ENCODE assay signal across 7 mouse cellular contexts in the genomic region with DNA sequence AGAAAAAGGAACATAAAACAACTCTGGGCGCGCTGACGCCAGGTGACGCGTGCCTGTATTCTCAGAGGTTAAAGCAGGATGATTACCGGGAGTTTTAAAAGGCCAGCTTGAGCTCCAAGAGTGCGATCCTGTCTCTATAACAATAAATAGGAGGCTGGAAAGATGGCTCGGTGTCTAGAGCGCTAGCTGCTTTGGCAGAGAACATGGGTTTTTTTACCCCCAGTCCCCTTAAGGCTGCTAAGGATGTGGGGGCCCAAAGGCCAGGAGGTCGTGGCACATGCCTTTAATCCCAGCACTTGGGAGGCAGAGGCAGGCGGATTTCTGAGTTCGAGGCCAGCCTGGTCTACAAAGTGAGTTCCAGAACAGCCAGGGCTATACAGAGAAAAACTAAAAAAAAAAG. TPM values are rescaled to one million over a fixed set of nuclear protein-coding genes. Genes with fewer than 3 reads are reported as not detected.
A peak's percentile ranks its signal among the peaks of the same experiment; 100 is the strongest.
DNase-seq lines count a peak whose midpoint lies in the region; ATAC-seq lines count a peak whose summit lies in the region.

No protein-coding gene starts in this region.

- no peaks in the 10 kb centered on the region for H3K27me3 ChIP-seq in lung, embryonic 16.5 days (ENCODE audit: control insufficient read depth, insufficient read depth, low read depth, low read length)
- no peaks in the 10 kb centered on the region for H3K27me3 ChIP-seq in forebrain, embryonic 13.5 days
- H3K27me3 ChIP-seq in limb, embryonic 15.5 days, result no peaks in the 10 kb centered on the region
- no peaks in the 10 kb centered on the region for H3K27me3 ChIP-seq in stomach, embryonic 16.5 days (ENCODE audit: control insufficient read depth, insufficient read depth, low read length)

- H3K36me3 ChIP-seq in lung, embryonic 16.5 days (ENCODE audit: control insufficient read depth, insufficient read depth, low read length), result no peaks in the 10 kb centered on the region
- no peaks in the 10 kb centered on the region for H3K36me3 ChIP-seq in forebrain, embryonic 13.5 days (ENCODE audit: poor library complexity, severe bottlenecking)
- H3K36me3 ChIP-seq in limb, embryonic 15.5 days, result no peaks in the 10 kb centered on the region
- H3K36me3 ChIP-seq in stomach, embryonic 16.5 days (ENCODE audit: control insufficient read depth, insufficient read depth, low read length), result no peaks in the 10 kb centered on the region

- no peak for DNase-seq in lung, postnatal 10 days
- no peak for DNase-seq in cerebellum, postnatal 10 days
- DNase-seq in lung, postnatal 4 days, result no peak

- 37% methylated on average over 12 of the region's 12 CpGs for WGBS in lung, embryonic 16.5 days
- WGBS in forebrain, embryonic 13.5 days, result 24% methylated on average over 12 of the region's 12 CpGs
- 36% methylated on average over 12 of the region's 12 CpGs for WGBS in limb, embryonic 15.5 days
- 35% methylated on average over 12 of the region's 12 CpGs for WGBS in stomach, embryonic 16.5 days

- H3K4me1 ChIP-seq in lung, embryonic 16.5 days (replicated peaks; ENCODE audit: control insufficient read depth, insufficient read depth, low read length), result peaks cover 37% of the 10 kb centered on the region
- peaks cover 40% of the 10 kb centered on the region for H3K4me1 ChIP-seq in forebrain, embryonic 13.5 days
- peaks cover 46% of the 10 kb centered on the region for H3K4me1 ChIP-seq in limb, embryonic 15.5 days
- peaks cover 31% of the 10 kb centered on the region for H3K4me1 ChIP-seq in stomach, embryonic 16.5 days (ENCODE audit: control insufficient read depth, insufficient read depth, low read length)

- peak overlapping the region; percentile 83 for H3K9ac ChIP-seq in lung, embryonic 16.5 days (ENCODE audit: low read length)
- H3K9ac ChIP-seq in forebrain, embryonic 13.5 days, result peak overlapping the region; percentile 96
- peak overlapping the region; percentile 52 for H3K9ac ChIP-seq in limb, embryonic 15.5 days
- H3K9ac ChIP-seq in stomach, embryonic 16.5 days (ENCODE audit: low read length), result peak overlapping the region; percentile 93

- H3K27ac ChIP-seq in lung, embryonic 16.5 days (ENCODE audit: low read length), result peak overlapping the region; percentile 99
- H3K27ac ChIP-seq in forebrain, embryonic 13.5 days, result peak overlapping the region; percentile 97
- peak overlapping the region; percentile 98 for H3K27ac ChIP-seq in limb, embryonic 15.5 days
- H3K27ac ChIP-seq in stomach, embryonic 16.5 days (ENCODE audit: low read length), result peak overlapping the region; percentile 99

- peak overlapping the region; percentile 93 for H3K4me3 ChIP-seq in lung, embryonic 16.5 days (ENCODE audit: low read length)
- H3K4me3 ChIP-seq in forebrain, embryonic 13.5 days, result peak overlapping the region; percentile 95
- H3K4me3 ChIP-seq in limb, embryonic 15.5 days, result peak overlapping the region; percentile 99
- peak overlapping the region; percentile 100 for H3K4me3 ChIP-seq in stomach, embryonic 16.5 days (replicated peaks; ENCODE audit: low read length)

- peak overlapping the region; percentile 83 for H3K4me2 ChIP-seq in lung, embryonic 16.5 days (ENCODE audit: low read depth, low read length)
- H3K4me2 ChIP-seq in forebrain, embryonic 13.5 days, result peak overlapping the region; percentile 94
- H3K4me2 ChIP-seq in limb, embryonic 15.5 days, result peak overlapping the region; percentile 64
- peak overlapping the region; percentile 66 for H3K4me2 ChIP-seq in stomach, embryonic 16.5 days (ENCODE audit: low read depth, low read length)

- H3K9me3 ChIP-seq in lung, embryonic 16.5 days (ENCODE audit: control insufficient read depth, low read length), result no peaks in the 10 kb centered on the region
- no peaks in the 10 kb centered on the region for H3K9me3 ChIP-seq in forebrain, embryonic 13.5 days (replicated peaks)
- H3K9me3 ChIP-seq in limb, embryonic 15.5 days, result no peaks in the 10 kb centered on the region
- no peaks in the 10 kb centered on the region for H3K9me3 ChIP-seq in stomach, embryonic 16.5 days (replicated peaks; ENCODE audit: control insufficient read depth, low read length)

- no peak for ATAC-seq in lung, embryonic 16.5 days (ENCODE audit: low read depth)
- ATAC-seq in forebrain, embryonic 13.5 days, result no peak
- no peak for ATAC-seq in limb, embryonic 15.5 days (ENCODE audit: insufficient number of reproducible peaks, low FRiP score, low TSS enrichment, low read depth)
- ATAC-seq in stomach, embryonic 16.5 days (ENCODE audit: insufficient read depth, low FRiP score), result no peak

RNA-seq across cellular contexts. Expression of gene Mlec, which starts 1.2 kb away (rescaled TPM):
- polyA plus RNA-seq in lung, embryonic 16.5 days (2015; fragmentation: Nextera tagmentation; extraction: Ambion mirVana), result 58.9 and 62.1 TPM in 2 replicates
- 23.5 and 25.9 TPM in 2 replicates for polyA plus RNA-seq in forebrain, embryonic 13.5 days (2015; fragmentation: Nextera tagmentation; extraction: Ambion mirVana)
- polyA plus RNA-seq in limb, embryonic 15.5 days (2015; fragmentation: Nextera tagmentation; extraction: Ambion mirVana), result 89.3 and 97.9 TPM in 2 replicates
- 66.2 and 68.8 TPM in 2 replicates for polyA plus RNA-seq in stomach, embryonic 16.5 days (2015; fragmentation: Nextera tagmentation; extraction: Ambion mirVana)

RNA-seq across cellular contexts. Expression of gene Unc119b, which starts 24.4 kb away (rescaled TPM):
- 34.3 and 35.2 TPM in 2 replicates for polyA plus RNA-seq in lung, embryonic 16.5 days (2015; fragmentation: Nextera tagmentation; extraction: Ambion mirVana)
- polyA plus RNA-seq in forebrain, embryonic 13.5 days (2015; fragmentation: Nextera tagmentation; extraction: Ambion mirVana), result 44.8 and 49.9 TPM in 2 replicates
- polyA plus RNA-seq in limb, embryonic 15.5 days (2015; fragmentation: Nextera tagmentation; extraction: Ambion mirVana), result 34.8 and 36.9 TPM in 2 replicates
- 22.2 and 25.4 TPM in 2 replicates for polyA plus RNA-seq in stomach, embryonic 16.5 days (2015; fragmentation: Nextera tagmentation; extraction: Ambion mirVana)

RNA-seq across cellular contexts. Expression of gene Cabp1, which starts 35.0 kb away (rescaled TPM):
- 1.3 and 1.6 TPM in 2 replicates for polyA plus RNA-seq in lung, embryonic 16.5 days (2015; fragmentation: Nextera tagmentation; extraction: Ambion mirVana)
- polyA plus RNA-seq in forebrain, embryonic 13.5 days (2015; fragmentation: Nextera tagmentation; extraction: Ambion mirVana), result 5.7 and 12.6 TPM in 2 replicates
- polyA plus RNA-seq in limb, embryonic 15.5 days (2015; fragmentation: Nextera tagmentation; extraction: Ambion mirVana), result 1.2 and 1.3 TPM in 2 replicates
- 0.65 and 1.4 TPM in 2 replicates for polyA plus RNA-seq in stomach, embryonic 16.5 days (2015; fragmentation: Nextera tagmentation; extraction: Ambion mirVana)

RNA-seq across cellular contexts. Expression of gene Acads, which starts 40.0 kb away (rescaled TPM):
- polyA plus RNA-seq in lung, embryonic 16.5 days (2015; fragmentation: Nextera tagmentation; extraction: Ambion mirVana), result 64.5 and 69.2 TPM in 2 replicates
- polyA plus RNA-seq in forebrain, embryonic 13.5 days (2015; fragmentation: Nextera tagmentation; extraction: Ambion mirVana), result 27.7 and 28.6 TPM in 2 replicates
- 45.6 and 52.8 TPM in 2 replicates for polyA plus RNA-seq in limb, embryonic 15.5 days (2015; fragmentation: Nextera tagmentation; extraction: Ambion mirVana)
- 50.8 and 53.3 TPM in 2 replicates for polyA plus RNA-seq in stomach, embryonic 16.5 days (2015; fragmentation: Nextera tagmentation; extraction: Ambion mirVana)
